Mouse (Mus musculus): ENCODE results near the gene Hoxd11. TPM values are rescaled to one million over a fixed set of nuclear protein-coding genes. Genes with fewer than 3 reads are reported as not detected.
A peak's percentile ranks its signal among the peaks of the same experiment; 100 is the strongest.

The Hoxd11 gene
- total RNA-seq, 4 experiments from 2014 or later, result not detected

DNA sequence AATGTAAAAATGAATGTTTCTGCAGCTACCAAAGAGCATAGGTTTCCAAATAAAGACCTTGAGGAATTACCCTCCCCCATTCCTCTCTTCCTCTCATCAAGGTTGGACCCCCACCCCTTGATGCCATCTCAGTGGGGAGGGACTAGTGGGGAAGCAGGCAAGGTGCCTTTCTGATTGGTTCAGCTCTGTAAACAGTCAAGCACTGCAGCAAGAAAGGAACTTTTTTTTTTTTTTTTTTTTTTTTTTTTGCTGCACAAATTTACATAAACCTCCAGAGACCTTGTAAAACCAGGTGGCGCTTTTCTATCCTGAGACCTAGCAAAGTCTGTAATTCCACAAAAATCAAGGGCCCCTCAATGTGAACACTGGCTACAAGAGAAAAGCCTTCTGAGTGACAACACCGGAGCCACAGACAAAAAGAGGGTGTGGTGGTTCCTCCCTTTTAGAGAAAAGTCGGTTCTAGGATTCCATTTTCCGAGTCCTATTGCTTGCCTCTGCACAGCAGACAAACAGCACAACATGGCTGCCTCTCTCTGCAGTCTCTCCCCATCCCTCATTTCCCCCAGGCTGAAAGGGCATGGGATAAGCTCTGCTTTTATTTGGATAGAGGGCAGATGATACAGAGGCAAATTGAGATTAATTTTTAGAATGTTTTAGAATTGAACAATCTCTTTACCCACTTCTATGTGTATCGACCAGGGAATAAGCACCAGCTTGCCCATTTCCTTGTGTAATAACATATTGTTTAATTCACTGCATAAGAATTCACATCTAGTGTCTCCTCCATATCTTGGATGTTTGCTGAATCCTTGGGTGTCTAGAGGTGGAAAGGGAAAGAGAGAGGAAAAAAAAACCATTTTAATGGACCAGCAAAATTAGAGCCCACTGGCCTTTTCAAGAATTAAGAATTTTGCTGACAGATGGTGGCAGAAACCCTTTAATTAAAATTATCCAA is 30.4 kb downstream of the Hoxd11 start:
- DNase-seq, result no peak

DNA sequence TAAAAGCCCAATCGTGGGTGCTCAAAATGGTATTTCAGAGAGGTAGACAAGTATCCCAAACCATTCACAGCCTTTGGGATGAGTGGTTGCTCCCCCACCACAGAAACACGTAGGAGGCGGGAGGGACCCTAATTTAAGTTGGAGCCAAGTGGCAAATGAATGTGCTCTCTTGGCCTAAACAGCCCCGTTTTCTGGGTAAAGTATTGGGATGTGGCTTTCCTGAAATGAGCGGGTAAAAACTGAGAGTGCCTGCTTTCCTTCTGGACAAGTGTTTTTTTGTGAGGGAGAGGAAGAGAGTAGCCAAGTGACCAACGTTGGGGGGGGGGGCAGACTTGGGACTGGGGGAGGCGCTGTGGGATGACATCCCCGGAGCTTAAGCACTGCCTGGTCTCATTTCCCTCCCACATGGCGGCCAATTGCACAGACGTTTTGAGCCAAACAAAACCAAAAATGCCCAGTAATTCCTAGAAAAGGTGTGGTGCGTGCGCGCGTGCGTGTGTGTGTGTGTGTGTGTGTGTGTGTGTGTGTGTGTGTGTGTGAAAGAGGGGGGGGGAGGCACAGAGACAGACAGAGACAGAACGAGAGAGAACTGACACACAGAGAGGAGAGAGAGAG is 31.7 kb downstream of the Hoxd11 start:
- DNase-seq, result no peak

DNA sequence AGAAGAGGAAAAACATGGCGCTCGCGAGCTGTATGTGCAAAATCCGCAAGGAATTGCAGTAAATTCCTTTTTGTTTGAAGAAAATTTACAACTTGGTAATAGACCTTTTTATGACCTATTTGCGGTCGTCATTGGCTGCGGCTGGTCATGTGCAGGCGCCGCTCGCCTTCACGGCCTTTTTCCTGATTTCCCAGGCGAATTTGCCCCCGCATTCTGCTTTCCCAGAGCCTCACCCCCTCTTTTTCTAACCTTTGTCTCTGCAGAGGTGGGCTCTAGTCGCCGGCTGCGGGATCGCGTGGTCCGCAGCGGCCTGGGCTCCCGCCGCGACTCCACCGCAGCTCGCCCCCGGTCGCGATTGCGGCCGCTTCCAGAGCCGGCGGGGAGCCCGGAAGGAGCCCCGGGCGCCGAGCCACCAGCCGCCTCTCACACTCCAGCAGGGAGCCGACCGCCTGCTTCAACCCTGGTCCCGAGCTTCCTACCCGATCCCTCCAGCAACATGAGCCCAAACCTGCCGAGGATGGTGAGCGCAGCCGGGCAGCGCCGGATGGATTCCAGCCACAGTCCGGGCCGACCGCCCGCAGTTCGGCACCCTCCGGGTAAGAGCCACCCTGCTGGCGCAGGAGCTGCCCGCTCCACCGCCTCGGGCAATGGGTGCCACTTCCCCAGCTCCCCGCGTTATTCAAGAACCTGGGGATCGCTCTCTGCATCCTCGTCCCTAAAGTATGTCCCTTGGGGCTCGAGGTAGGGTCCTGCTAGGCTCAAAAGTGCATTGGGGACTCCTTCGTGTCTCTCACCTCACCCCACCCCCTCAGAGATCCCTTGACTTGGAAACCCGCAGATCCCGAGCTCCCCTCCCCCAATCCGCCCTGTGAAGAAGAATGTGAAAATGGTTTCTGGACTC is 32.6 kb downstream of the Hoxd11 start, which contains the start of the genes Hoxd3 and Hoxd4:
Gene Hoxd3, plus strand, starts transcription at position 207 of the 901 bp plus-strand sequence.
Gene Hoxd4, plus strand, starts transcription at position 209 of the 901 bp plus-strand sequence.
- peak; percentile 55 for DNase-seq

DNA sequence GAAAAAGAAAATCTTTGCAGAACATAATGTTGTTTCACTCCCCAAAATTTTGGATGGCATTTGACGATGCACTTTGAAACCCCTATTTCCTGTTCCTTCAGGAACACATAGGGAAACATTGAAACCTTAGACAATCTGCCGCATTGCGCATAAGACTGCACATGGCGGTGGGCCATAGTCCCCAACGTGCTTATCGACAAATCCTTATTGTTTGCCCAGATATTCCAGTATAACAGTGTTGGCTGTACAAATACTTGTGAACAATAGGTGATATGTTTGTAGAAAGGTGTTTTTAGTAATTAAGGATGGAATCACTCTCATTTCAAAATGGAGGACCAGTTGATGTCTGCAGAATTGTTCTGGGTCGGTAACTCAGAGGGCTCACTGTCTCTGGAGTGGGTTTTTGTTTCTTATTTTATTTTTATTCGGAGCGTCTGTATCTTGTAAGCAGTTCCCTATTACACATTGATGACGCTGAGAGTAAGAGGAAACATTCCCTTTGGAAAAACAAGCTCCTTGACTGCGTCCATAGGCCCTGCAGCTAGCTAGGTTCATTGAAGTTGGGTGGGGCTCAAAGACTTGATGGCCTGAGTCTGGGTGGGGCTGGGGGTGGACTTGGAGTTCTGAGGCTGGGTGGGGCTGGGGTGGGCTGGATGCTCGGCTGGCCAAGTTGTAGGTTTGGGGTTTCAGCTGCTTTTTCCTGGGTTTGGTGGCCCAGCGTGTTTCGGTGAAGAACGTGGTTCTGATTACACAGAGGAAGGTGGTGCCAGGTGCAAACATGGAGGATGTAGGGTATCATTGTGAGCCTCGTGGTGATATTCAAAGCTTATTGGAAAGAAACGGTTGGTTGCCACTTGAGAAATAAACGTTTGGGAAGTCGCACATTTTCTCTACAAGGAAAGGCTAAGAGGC is 34.1 kb downstream of the Hoxd11 start:
- DNase-seq, result no peak

DNA sequence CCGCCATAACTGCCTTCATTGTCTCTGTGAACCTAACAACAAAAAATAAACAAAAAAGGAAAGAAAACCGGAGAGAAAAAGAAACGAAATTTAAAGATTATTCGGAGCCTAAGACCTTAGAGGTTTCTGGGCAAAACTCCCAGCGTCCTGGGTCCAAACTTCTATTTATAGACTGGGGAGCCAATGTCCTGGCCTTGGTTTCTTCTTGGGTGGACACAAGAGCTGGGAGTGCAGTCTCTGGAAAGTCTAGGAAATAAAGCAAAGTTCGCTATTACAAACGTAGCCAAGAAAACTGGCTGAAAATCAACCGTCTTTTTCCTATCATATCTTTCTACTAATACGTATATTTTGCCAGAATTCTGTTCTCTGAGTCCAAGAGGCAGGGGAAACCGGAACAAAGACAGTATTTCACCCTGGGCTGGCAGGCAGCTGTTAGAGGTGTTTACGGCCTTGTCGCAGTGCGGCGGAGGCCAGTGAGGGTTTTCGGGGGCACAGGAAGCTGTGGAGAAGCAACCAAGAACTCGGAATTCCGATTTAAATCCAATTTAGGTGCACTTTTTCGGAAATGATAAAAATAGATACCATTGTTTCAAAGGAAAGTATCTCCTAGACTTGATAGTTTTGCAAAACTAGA is 34.9 kb downstream of the Hoxd11 start:
- no peak for DNase-seq

DNA sequence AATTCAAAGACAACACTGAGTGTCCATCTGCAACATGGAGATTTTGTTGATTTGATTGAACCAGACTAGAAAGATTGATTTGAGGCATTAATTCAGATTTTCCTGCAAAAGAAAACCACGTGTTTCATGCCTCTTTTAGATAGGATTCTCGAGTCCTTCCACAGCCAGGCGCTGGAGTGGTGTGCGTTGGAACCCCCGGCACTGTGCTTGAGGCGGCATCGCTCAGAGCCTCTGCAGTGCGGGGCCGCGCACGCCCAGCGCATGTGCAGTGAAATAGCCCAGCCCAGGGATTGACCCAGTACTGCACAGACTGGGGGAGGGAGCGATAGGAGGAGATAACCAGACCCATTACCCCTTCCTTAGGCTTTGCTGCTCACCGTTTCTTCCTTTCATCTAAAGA is 35.5 kb downstream of the Hoxd11 start:
- DNase-seq, result peak; percentile 45

DNA sequence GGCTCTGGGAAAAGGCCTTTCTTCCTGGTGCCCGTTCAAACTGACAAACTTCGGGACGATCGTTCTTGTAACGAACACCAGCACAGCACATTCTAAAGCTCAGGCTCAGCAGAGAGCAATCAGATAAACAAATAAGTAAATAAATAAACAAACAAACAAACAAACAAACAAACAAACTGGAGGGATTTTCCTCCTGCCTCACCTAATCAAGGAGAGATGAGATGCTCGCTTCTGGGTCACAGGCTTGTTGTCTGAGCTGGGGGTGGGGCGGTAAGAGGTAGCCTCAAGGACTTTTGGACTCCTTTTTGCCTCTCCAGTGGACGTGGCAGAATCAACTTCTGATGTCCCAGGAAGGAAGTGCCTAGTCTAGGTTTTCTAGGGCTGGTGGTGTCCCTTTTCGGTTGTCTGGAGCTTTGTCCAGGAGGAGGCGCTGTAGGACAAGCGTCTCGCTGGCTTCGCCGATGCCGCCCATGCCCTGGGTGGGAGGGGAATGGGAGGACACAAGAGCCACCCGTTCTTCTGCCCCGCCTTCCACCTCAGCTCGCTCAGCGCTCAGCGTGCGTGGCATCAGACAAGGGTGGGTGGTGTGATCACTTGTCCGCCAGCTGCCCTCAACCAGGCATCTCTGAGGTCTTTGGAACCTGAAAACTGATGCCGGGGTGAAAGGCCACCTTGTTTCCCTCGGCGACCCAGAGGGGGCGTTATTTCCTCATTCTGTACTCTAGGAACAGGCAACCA is 36.3 kb downstream of the Hoxd11 start:
- peak; percentile 88 for DNase-seq

DNA sequence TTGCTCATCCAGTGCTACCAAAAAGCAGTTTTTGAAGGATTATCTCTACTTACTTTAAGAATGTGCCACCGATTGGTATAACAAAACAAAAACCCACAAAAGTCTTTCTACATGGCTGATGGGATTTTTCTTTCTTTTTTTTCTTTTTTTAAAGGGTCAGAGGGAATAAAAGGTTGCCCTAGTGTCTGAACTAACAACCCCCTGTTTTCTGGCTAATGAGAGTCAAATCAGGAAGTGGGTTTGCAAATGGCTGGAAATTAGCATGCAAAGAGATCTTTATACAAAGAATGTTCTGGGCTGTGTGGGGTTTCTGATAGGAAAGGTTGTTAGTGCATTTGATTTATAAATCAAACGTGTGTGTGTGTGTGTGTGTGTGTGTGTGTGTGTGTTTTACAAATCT is 41.0 kb downstream of the Hoxd11 start:
- DNase-seq, result no peak

DNA sequence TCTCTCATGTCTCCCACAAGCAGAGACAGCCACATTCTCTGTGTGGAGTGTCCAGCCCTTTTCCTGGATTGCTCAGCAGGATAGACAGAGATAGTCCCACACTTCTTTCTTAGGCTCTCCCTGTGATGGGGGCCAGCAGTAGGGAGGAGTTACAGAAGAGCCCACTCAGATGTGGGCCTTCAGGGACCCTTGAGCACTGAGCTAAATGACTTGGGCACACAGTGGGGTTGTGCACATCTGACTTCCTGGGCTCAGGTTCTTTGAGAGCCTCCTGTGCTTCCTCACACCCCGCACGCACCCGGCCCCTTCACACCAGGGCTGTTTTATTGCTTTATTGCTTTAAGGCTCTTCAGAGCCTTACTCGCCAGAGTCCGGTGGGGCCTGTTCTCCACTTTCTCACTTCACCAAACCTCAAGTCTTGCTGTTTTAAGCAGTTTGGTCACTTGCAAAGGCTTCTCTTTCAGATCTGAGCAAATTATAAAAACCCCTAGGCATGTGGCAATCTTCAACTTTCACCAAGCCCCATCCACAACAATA is 41.7 kb downstream of the Hoxd11 start:
- DNase-seq, result no peak

DNA sequence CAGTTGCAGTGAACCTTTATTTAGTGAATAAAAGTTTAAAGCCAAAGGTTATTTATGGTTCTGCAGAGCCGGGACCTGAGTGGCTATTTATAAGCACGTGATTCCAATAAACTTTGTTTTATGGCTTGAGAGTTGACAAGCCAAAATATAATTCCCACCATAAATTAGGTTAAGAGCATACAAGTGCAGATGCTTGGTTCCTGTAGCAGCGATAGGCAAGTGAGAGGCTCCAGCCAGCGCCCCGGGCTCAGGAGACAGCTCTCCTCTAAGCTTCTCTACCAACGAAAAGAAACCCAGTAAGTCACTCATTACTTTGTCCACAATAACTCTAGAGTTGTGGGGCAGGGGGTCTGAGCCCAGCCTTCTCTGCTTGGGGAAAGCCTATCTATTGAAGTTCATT is 42.5 kb downstream of the Hoxd11 start:
- no peak for DNase-seq

DNA sequence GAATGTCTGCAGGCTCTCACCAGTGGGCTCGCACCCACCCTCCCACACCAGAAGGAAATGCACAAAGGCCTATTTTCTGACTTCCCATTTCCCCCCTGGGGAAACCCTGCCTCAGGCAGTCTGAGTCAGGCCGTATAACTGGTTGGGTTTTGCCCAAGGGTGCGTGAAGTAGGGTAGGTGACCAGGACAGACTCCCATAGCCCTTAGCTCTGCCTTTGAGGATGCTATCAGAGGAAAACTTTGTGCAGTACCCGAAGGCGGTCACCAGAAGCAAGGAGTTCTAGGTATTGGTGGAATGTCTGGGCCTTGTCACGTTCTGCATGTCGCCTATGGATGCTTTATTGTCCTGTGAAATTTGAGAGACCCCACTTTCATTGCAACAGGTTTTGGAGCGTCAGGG is 43.6 kb downstream of the Hoxd11 start:
- no peak for DNase-seq

DNA sequence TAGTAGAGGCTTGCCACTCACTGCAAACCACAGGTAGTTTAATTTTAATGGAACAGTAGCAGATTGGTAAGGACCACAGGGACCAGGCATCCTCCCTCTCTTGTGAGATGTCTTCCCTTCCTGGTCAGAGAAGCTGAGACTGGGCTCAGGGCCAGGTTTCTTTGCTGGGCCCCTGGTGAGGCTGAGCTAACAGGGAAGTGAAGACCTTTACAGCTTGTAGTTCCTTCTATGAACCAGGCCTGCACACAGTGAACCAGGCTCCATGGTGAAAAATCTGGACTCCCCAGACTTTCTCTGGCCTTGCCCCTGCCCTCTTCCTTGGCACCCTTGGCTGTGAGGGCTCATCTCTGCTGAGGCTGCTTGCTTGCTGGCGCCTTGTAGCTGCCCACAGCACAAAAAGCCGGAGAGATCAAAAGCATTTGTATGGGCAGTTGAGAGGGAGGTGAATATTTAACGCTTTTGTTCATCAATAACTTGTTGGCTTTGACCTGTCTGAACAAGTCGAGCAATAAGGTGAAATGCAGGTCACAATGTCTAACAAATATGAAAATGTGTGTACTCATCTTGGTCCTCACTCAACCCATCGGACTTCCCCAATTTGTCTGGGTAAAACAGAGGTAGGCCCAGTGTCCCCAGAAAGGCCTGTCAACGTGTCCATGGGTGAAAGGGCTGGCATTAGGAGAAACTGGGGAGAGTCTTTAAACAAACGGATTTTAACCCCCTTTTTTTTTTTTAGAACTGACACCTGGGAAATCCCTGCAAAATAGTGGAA is 45.1 kb downstream of the Hoxd11 start:
- no peak for DNase-seq

DNA sequence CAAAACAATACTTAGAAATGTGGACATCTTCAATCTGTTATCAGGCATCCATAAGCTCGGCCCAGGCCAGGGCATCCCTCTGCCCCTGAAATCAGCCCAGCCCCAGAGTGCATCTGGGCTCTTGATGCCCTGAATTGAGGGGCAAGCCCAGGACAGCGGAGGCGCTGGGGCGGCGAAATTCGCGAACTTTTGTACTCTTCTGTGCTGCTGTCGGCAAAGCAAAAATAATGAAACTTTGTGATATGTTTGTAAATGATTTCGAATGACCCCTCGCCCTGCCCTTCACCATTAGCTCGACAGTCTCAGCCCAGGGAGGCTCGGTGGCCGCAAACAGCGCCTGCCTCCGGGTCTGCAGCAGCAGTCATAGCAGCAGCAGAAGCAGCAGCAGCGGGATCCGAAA is 45.8 kb downstream of the Hoxd11 start:
- no peak for DNase-seq

DNA sequence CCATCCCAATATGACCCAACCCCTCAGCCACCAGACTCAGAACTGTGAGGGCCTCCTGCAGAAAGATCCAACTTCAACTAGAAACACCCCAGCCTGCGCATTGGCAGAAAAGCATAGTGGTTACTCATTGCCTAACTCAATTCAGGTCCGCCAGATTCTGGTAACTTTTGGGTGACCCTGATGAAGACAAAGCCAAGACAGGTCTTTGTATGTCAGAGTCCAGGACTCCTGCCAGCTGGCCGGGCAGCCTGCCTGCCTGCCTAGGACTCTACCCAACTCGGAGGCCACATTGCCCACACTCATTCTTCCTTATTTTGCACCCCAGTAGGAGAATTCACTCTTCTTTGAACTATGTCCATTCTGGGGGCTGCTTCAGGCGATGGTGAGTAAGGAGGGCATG is 47.2 kb downstream of the Hoxd11 start, which contains the start of gene Gm28230:
Gene Gm28230, plus strand, starts transcription at position 178 of the 400 bp plus-strand sequence.
- no peak for DNase-seq

DNA sequence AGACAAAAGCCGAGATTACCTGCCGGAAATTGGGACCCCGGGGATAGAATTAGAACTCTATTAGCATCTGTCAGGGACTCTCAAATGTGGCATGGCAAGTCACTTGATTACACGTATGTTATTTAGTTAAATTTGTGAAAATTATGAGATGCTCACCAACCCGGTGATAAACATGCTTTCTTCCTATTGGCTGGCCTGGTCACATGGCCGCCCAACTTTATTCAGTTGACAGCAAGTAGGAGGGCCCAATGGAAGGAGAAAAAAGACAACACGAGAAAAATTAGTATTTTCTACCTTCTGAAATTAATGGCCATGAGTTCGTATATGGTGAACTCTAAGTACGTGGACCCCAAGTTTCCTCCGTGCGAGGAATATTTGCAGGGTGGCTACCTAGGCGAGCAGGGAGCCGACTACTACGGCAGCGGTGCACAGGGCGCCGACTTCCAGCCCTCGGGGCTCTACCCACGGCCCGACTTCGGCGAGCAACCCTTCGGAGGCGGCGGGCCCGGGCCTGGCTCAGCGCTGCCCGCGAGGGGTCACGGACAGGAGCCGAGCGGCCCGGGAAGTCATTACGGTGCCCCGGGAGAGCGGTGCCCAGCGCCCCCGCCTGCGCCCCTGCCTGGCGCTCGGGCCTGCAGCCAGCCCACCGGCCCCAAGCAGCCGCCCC is 47.7 kb downstream of the Hoxd11 start:
- no peak for DNase-seq

DNA sequence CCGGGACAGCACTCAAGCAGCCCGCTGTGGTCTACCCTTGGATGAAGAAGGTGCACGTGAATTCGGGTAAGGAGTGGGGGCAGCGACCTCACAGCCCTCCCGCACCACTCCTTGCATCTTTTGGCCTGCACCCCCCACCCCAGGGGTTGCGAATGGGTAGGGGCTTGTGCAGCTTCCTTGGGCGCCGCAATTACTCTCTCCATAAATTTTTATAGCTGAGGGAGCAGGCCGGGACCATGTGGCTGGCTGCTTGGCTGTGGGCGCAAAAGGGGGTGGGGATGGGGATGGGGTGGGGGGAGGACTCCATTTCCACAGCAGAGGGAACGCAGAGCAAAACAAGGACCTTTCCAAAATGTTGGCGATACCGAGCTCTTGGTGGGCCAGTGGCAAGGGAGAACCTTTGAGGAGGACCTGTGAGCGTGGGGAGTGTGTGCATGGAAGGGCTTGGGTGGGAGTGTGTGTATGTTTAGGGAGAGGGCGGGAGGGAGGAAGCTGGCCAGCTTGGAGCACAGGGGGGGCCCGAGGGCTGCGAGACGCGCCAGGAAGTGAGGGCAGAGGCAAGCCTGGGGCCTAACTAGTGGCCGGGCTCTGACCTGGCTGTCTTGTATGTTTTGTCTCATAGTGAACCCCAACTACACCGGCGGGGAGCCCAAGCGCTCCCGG is 48.4 kb downstream of the Hoxd11 start:
- no peak for DNase-seq

DNA sequence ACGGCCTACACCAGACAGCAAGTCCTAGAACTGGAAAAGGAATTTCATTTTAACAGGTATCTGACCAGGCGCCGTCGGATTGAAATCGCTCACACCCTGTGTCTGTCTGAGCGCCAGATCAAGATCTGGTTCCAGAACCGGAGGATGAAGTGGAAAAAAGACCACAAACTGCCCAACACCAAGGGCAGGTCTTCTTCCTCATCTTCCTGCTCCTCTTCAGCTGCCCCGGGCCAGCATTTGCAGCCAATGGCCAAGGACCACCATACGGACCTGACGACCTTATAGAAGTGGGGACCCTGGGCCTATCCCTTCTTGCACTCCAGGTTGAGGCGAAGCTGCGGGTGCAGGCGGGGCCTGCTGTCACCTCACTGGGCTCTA is 48.9 kb downstream of the Hoxd11 start:
- no peak for DNase-seq

DNA sequence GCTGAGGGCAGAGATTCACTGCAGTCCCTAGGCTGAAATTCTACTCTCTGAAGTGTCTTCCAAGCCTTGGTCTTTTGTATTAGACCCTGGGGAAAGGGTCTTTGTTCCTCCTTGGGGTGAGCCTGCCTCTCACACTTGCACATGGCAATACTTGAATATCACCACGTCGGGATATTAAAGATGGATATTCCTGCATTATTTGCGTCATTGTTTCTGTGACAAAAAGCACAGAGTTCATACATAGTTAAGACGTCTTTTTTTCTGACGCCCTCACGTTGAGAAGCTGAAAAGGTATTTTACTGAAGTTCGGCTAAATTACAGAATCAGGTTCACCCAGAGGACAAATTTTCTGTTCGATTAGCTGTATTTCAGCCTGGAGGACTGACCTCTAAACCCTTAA is 51.0 kb downstream of the Hoxd11 start:
- DNase-seq, result no peak
